Mouse (Mus musculus): Measurements from ENCODE around the gene Bcl6. TPM values are rescaled to one million over a fixed set of nuclear protein-coding genes. Genes with fewer than 3 reads are reported as not detected.

Bcl6 gene
- polyA plus RNA-seq, 1 experiment: 5.0 TPM

DNA sequence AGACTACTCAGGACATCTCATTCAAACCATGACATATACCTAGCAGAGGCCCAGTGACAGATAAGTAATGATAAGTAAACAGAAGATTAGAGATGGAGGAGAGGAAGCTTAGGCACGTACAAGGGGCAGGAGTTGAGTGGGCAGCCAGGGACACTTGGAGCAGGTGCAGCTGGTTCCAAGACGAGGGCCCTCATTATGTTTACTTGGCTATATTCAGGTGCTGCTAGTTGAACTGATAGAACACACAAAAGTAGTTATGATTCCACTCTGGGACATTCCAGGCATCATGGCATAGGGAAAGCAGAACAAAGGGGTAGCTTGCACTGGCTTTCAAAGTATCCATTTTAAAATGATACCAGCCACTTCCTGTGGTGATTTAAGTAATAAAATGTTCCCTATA is 54.3 kb downstream of the Bcl6 start:
- H3K9me3 ChIP-seq (replicated peaks; ENCODE audit: control insufficient read depth, insufficient read depth, low read length, poor library complexity, severe bottlenecking): no peaks in the 10 kb centered on the region
- TF ChIP-seq EP300 (IDR thresholded peaks at IDR 0.05; ENCODE audit: insufficient read depth, low read depth, low read length) (no peak), CTCF (IDR thresholded peaks at IDR 0.05; ENCODE audit: low read depth, low read length) (no peak), POLR2A (IDR thresholded peaks at IDR 0.05; ENCODE audit: insufficient read depth, low read length) (no peak)
- no peaks in the 10 kb centered on the region for H3K4me1 ChIP-seq (ENCODE audit: control insufficient read depth, insufficient read depth, low read length)
- H3K9ac ChIP-seq (ENCODE audit: low read depth, poor library complexity, severe bottlenecking): no peak overlapping the region
- H3K36me3 ChIP-seq (ENCODE audit: control insufficient read depth, insufficient read depth, low read length, poor library complexity, severe bottlenecking): no peaks in the 10 kb centered on the region
- no peak overlapping the region for H3K27ac ChIP-seq (ENCODE audit: insufficient read depth, low read length)
- no peaks in the 10 kb centered on the region for H3K27me3 ChIP-seq (ENCODE audit: control insufficient read depth, insufficient read depth, low read length, poor library complexity, severe bottlenecking)
- no peak overlapping the region for H3K4me3 ChIP-seq (ENCODE audit: low read depth, low read length)

DNA sequence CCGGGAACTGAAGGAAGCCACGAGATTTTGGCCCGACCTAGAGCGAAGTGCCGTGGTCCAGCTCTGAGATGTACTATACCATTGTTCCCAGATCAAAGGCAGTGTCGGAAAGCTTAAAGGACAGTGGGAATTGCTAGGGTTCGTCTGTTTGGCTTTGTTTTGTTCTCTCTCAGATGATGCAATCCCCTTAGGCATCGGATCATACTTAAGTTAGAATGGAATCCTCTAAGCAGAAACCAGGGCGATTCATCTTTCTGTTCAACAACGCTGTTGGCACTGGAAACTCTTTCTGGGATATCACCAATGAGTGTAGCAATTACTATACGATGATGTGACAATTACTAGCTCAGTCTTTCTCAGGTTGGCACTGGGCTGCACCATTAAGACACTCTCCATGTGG is 56.4 kb downstream of the Bcl6 start, which contains the start of gene Rtp2:
Rtp2 (minus strand) TSS at position 101 of the 400 bp plus-strand sequence.
- H3K9me3 ChIP-seq (replicated peaks; ENCODE audit: control insufficient read depth, insufficient read depth, low read length, poor library complexity, severe bottlenecking): no peaks in the 10 kb centered on the region
- H3K27me3 ChIP-seq (ENCODE audit: control insufficient read depth, insufficient read depth, low read length, poor library complexity, severe bottlenecking): no peaks in the 10 kb centered on the region
- H3K9ac ChIP-seq (ENCODE audit: low read depth, poor library complexity, severe bottlenecking): no peak within 1 kb of the TSS
- TF ChIP-seq CTCF (IDR thresholded peaks at IDR 0.05; ENCODE audit: low read depth, low read length) (no peak), POLR2A (IDR thresholded peaks at IDR 0.05; ENCODE audit: insufficient read depth, low read length) (no peak), EP300 (IDR thresholded peaks at IDR 0.05; ENCODE audit: insufficient read depth, low read depth, low read length) (no peak)
- H3K27ac ChIP-seq (ENCODE audit: insufficient read depth, low read length): no peak within 1 kb of the TSS
- H3K4me1 ChIP-seq (ENCODE audit: control insufficient read depth, insufficient read depth, low read length): no peaks in the 10 kb centered on the region
- H3K36me3 ChIP-seq (ENCODE audit: control insufficient read depth, insufficient read depth, low read length, poor library complexity, severe bottlenecking): no peaks in the 10 kb centered on the region
- H3K4me3 ChIP-seq (ENCODE audit: low read depth, low read length): no peak within 1 kb of the TSS

DNA sequence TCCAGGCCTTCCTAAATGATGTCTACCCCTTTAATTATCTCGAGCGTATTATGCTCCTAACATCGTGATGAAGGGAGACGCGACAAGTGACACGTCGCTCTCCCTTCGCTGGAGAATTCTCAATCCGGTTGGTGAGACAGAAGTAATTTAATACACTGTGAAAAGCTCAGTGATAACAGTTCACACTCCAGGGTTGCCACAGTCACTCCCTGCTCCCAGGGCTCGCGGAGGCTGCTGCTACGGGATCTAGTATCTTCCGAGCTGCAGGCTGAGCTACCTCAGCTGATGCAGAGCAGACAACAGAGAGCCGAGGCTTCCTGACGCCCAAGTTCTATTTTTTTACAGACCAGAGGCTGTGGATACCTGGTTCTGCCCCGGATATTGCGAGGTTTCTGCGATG is 57.4 kb downstream of the Bcl6 start:
- no peak overlapping the region for H3K4me3 ChIP-seq (ENCODE audit: low read depth, low read length)
- no peaks in the 10 kb centered on the region for H3K36me3 ChIP-seq (ENCODE audit: control insufficient read depth, insufficient read depth, low read length, poor library complexity, severe bottlenecking)
- no peaks in the 10 kb centered on the region for H3K9me3 ChIP-seq (replicated peaks; ENCODE audit: control insufficient read depth, insufficient read depth, low read length, poor library complexity, severe bottlenecking)
- no peak overlapping the region for H3K9ac ChIP-seq (ENCODE audit: low read depth, poor library complexity, severe bottlenecking)
- no peak for TF ChIP-seq CTCF (IDR thresholded peaks at IDR 0.05; ENCODE audit: low read depth, low read length)
- TF ChIP-seq POLR2A (IDR thresholded peaks at IDR 0.05; ENCODE audit: insufficient read depth, low read length): no peak
- TF ChIP-seq EP300 (IDR thresholded peaks at IDR 0.05; ENCODE audit: insufficient read depth, low read depth, low read length): no peak
- H3K4me1 ChIP-seq (ENCODE audit: control insufficient read depth, insufficient read depth, low read length): no peaks in the 10 kb centered on the region
- no peak overlapping the region for H3K27ac ChIP-seq (ENCODE audit: insufficient read depth, low read length)
- H3K27me3 ChIP-seq (ENCODE audit: control insufficient read depth, insufficient read depth, low read length, poor library complexity, severe bottlenecking): no peaks in the 10 kb centered on the region

DNA sequence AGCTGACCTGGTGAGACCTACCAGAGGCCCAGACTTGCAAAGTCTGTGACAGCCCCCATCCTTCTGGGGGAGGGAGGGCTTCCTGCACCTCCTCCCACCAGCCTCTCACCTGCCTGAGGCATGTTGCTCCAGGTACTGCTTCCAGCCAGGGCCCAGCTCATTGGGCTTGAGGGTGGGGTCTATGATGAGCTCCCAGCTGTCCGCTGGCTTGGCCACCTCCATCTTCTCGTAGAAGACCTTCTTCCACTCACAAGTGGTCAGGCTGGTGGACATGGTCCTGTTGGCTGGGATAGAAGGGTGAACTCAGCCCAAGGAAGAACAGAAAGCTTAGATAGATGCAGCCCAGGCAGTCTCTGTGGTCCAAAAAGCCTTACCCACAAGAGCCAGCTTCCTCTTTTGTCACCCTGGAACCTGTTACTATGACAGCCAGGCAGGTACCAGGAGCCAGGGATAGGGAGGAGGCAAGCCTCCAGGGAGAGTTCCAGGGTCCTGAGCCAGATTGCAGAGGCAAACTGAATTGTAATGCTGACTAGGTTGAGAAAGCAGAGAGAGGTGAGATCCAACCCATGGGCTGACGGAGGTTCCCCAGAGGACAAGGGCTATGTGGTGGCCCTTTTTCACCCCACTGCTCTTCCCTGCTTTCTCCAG is 58.1 kb downstream of the Bcl6 start:
- no peaks in the 10 kb centered on the region for H3K9me3 ChIP-seq (replicated peaks; ENCODE audit: control insufficient read depth, insufficient read depth, low read length, poor library complexity, severe bottlenecking)
- no peak for TF ChIP-seq EP300 (IDR thresholded peaks at IDR 0.05; ENCODE audit: insufficient read depth, low read depth, low read length)
- H3K9ac ChIP-seq (ENCODE audit: low read depth, poor library complexity, severe bottlenecking): no peak overlapping the region

DNA sequence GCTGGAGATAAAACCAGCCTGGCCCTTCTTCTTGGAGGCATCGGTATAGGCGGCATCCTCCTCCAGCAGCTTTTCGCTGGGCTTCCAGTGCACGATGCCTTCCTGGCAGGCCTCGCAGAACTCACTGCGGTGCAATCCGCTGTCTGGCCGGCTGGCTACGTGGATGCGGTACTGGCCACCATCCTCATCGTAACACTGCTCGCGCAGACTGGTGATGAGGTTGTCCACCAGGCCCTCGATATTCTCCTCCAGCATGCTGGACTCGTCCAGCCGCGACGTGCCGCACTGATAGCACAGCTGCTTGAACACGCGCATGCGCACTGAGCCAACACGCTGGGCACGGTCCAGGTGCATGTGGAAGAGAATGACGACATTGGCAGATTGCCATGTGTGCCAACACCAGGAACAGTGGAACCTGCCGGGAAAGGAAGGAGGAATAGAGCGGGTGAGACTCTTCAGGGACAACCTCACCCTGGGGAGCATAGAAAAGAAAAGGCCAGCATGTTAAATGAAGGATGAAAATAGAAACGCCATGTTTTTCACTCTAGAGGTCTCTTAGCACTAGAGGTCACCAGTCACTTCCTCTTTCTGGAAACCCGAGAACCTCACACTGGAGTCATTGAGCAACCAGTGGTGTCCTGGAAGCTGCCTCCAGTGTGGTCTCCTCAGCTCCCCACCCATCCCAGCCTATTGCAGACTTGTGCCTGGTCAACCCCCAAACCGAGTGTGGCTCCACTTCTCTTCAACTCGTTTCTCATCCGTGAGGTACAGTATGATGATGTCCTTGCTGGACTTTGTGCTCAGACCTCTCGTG is 61.1 kb downstream of the Bcl6 start:
- Histone ChIP-seq H3K36me3 (ENCODE audit: control insufficient read depth, insufficient read depth, low read length, poor library complexity, severe bottlenecking) (no peaks in the 10 kb centered on the region), H3K9me3 (replicated peaks; ENCODE audit: control insufficient read depth, insufficient read depth, low read length, poor library complexity, severe bottlenecking) (no peaks in the 10 kb centered on the region; the same call in none of the 2 replicates), H3K4me1 (ENCODE audit: control insufficient read depth, insufficient read depth, low read length) (no peaks in the 10 kb centered on the region), H3K9ac (ENCODE audit: low read depth, poor library complexity, severe bottlenecking) (no peak overlapping the region), H3K4me3 (ENCODE audit: low read depth, low read length) (no peak overlapping the region), H3K27me3 (ENCODE audit: control insufficient read depth, insufficient read depth, low read length, poor library complexity, severe bottlenecking) (no peaks in the 10 kb centered on the region), H3K27ac (ENCODE audit: insufficient read depth, low read length) (no peak overlapping the region)
- no peak for TF ChIP-seq EP300 (IDR thresholded peaks at IDR 0.05; ENCODE audit: insufficient read depth, low read depth, low read length)
- TF ChIP-seq CTCF (IDR thresholded peaks at IDR 0.05; ENCODE audit: low read depth, low read length): no peak
- no peak for TF ChIP-seq POLR2A (IDR thresholded peaks at IDR 0.05; ENCODE audit: insufficient read depth, low read length)

More for the DNA sequence above, 58.1 kb downstream of the Bcl6 start:
- Histone ChIP-seq H3K4me1 (ENCODE audit: control insufficient read depth, insufficient read depth, low read length) (no peaks in the 10 kb centered on the region), H3K27me3 (ENCODE audit: control insufficient read depth, insufficient read depth, low read length, poor library complexity, severe bottlenecking) (no peaks in the 10 kb centered on the region), H3K27ac (ENCODE audit: insufficient read depth, low read length) (no peak overlapping the region), H3K4me3 (ENCODE audit: low read depth, low read length) (no peak overlapping the region), H3K36me3 (ENCODE audit: control insufficient read depth, insufficient read depth, low read length, poor library complexity, severe bottlenecking) (no peaks in the 10 kb centered on the region)

DNA sequence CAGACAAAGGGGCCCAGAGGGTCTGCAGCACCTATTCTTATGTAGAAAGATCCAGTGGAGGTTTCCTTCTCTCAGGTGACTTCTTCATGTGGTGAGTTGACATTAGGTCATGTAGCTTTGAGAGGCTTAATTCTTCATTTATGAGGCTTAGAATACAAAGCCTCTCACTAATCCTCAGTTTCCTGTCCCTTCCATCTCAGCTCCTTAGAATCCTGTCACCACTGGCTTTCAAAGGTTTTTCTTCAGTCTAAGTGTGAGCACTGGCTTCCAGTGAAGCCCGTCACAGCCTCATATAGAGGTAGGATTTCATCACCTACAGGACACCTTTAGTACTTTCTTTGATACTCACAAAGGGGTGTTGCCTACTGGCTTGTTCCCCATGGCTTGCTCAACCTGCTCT is 65.7 kb downstream of the Bcl6 start:
- H3K9ac ChIP-seq (ENCODE audit: low read depth, poor library complexity, severe bottlenecking): no peak overlapping the region
- no peak overlapping the region for H3K4me3 ChIP-seq (ENCODE audit: low read depth, low read length)
- no peak overlapping the region for H3K27ac ChIP-seq (ENCODE audit: insufficient read depth, low read length)
- H3K27me3 ChIP-seq (ENCODE audit: control insufficient read depth, insufficient read depth, low read length, poor library complexity, severe bottlenecking): no peaks in the 10 kb centered on the region
- H3K9me3 ChIP-seq (replicated peaks; ENCODE audit: control insufficient read depth, insufficient read depth, low read length, poor library complexity, severe bottlenecking): no peaks in the 10 kb centered on the region; the same call in none of the 2 replicates
- H3K4me1 ChIP-seq (ENCODE audit: control insufficient read depth, insufficient read depth, low read length): no peaks in the 10 kb centered on the region
- TF ChIP-seq CTCF (IDR thresholded peaks at IDR 0.05; ENCODE audit: low read depth, low read length) (no peak), POLR2A (IDR thresholded peaks at IDR 0.05; ENCODE audit: insufficient read depth, low read length) (no peak), EP300 (IDR thresholded peaks at IDR 0.05; ENCODE audit: insufficient read depth, low read depth, low read length) (no peak)
- H3K36me3 ChIP-seq (ENCODE audit: control insufficient read depth, insufficient read depth, low read length, poor library complexity, severe bottlenecking): no peaks in the 10 kb centered on the region
